Mouse (Mus musculus) E14TG2a.4 (cell line): ENCODE measurements around the gene Gpc6.

Experiments used
- CTCF ChIP-seq: conservative IDR thresholded peaks from 2 replicates; pipeline ENCODE4 v1.5.1; 2014; ENCODE audit warnings: low read length
- NANOG ChIP-seq: IDR thresholded peaks from 2 replicates; pipeline ENCODE4 v1.6.1; 2014; ENCODE audit warnings: borderline replicate concordance, low read length, mixed read lengths
- POU5F1 ChIP-seq: IDR thresholded peaks from 2 replicates; pipeline ENCODE4 v1.6.1; 2014; ENCODE audit warnings: low read length, borderline replicate concordance

- no peak for TF ChIP-seq CTCF
- no peak for TF ChIP-seq POU5F1
- no peak for TF ChIP-seq NANOG
Observed at GRCm38 (mm10) chr14:117932163-117932851, 1007.2 kb downstream of the Gpc6 start.
